Mouse (Mus musculus): ENCODE data around the gene Pde4c.
A peak's percentile ranks its signal among the peaks of the same experiment; 100 is the strongest.

DNA sequence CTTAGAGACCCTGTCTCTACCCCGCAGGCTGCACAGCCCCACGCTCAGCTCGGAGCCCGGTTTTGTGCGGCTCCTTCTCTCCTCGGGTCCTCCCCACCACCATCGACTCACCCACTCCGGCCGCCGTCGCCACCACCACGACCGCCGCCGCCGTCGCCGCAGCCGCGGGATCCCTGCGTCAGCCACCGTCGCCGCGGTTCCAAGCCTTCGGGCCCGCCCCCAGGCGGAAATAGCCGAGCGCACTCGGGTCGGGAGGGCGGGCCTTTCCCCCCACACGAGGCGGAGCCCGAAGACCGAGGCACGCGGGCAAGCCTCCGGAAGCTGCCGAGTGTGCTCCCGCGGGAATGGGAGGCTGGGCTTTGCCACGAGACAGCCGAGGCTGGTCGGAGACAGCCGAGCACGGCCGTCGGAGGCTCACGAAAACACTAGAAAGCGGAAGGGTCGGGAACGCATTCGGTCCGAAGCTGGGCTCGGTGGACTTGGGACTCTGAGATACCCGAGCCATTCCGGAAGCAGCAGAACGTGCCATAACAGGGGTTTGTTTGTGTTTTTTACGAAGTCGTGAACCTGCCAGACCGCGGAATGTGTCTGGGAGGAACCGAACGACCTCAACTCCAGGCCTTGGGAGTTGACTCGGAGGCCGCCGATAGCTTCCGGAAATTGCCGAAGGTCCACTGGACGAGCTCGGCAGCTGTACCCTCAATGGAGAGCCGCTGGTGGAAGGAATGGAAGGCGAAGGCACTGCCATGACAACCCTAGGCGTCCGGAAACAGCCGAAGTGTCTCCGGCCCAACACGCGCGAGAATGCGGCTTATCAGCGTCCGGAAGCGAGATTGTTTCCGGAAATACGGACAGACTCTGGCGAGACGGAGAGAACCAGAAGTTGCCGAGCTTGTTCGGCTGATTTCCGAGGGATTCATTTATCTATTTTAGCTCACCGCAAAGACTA lies 53.2 kb downstream of the Pde4c start, which contains the start of gene Pik3r2:
- TF ChIP-seq CTCF (IDR thresholded peaks at IDR 0.05; ENCODE audit: extremely low read depth, insufficient read length, insufficient replicate concordance, low read depth, low read length), result no peak
- TF ChIP-seq POLR2A (IDR thresholded peaks at IDR 0.05; ENCODE audit: low read depth, low read length), result peak; percentile 58
